Mouse (Mus musculus) MEL (cell line): ENCODE measurements at regions not wholly inside any gene's neighbourhood (a gene's known extent, or its start where the extent isn't known, plus 50 kb on each side); places are given as distances from the start of the nearest gene placed in this dataset.

ENCODE experiments used
- HCFC1 ChIP-seq: IDR thresholded peaks from 2 replicates; pipeline ENCODE4 v1.6.1; 2012; ENCODE audit warnings: low read depth, mild to moderate bottlenecking, inconsistent platforms, low read length, improper control_type of control experiment, moderate library complexity
- POLR2A ChIP-seq, 2 experiments: IDR thresholded peaks; 2 replicates each; pipeline ENCODE4 v1.6.1; 2011 to 2012; ENCODE audit warnings: low read length in 2 of 2, mild to moderate bottlenecking in 2 of 2, control low read depth in 1 of 2, improper control_type of control experiment in 1 of 2, low read depth in 1 of 2, moderate library complexity in 1 of 2; ENCODE audit not compliant: control insufficient read depth in 1 of 2, insufficient read depth in 1 of 2, poor library complexity in 1 of 2

DNA sequence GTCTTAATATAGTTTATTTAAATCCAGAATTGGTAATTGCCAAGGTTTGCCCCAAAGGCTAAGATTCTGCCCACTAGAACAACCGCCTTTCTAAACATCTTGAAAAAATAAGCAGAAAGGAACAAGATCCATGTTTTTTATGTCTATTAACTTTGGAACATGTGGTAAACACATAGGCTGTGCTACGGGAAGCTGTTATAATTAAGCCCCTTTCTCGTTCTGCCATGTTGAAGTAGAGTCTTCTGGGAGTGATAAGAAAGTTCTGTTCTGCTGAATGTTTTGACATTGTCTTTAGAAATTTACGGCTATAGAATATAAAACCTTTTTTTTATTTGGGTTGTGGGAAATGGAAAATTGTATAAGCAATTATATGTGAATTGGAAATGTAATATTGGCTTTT, 397.9 kb downstream of the Cdh11 start:
- TF ChIP-seq HCFC1 (no peak), POLR2A (IDR thresholded peaks at IDR 0.05; ENCODE audit: control insufficient read depth in 1 of 2, insufficient read depth in 1 of 2, low read depth in 1 of 2, low read length in 2 of 2, poor library complexity in 1 of 2) (no peak)
